Mouse (Mus musculus): ENCODE results near the gene Tmem86a.
"Not testable (repeated sequence)": the region's sequence is repeated elsewhere in the genome, so short reads cannot be mapped to it uniquely, and the experiment has no call there.

The Tmem86a gene

GRCm38 (mm10) chr7:47050366-47050765 is at the start of gene Tmem86a:
Tmem86a (plus strand) TSS chr7:47050601.
- DNase-seq (ENCODE audit: low spot score): peak; percentile 73

GRCm38 (mm10) chr7:47000644-47000983 is 49.8 kb upstream of the Tmem86a start:
- DNase-seq (ENCODE audit: low spot score): no peak

GRCm38 (mm10) chr7:47001125-47001899 is 49.1 kb upstream of the Tmem86a start:
- DNase-seq (ENCODE audit: low spot score): no peak

- DNase-seq (ENCODE audit: low spot score): no peak
Observed at GRCm38 (mm10) chr7:47001900-47002275, 48.5 kb upstream of the Tmem86a start.

- no peak for DNase-seq (ENCODE audit: low spot score)
Observed at GRCm38 (mm10) chr7:47003411-47004115, 46.8 kb upstream of the Tmem86a start.

GRCm38 (mm10) chr7:47007109-47007780 is 43.2 kb upstream of the Tmem86a start:
- no peak for DNase-seq (ENCODE audit: low spot score)

GRCm38 (mm10) chr7:47007818-47008167 is 42.6 kb upstream of the Tmem86a start:
- DNase-seq (ENCODE audit: low spot score): no peak

GRCm38 (mm10) chr7:47008168-47008993 is 42.0 kb upstream of the Tmem86a start, which contains the start of gene Spty2d1:
Spty2d1 (minus strand) TSS chr7:47008411.
- peak; percentile 94 for DNase-seq (ENCODE audit: low spot score)

- DNase-seq (ENCODE audit: low spot score): no peak
Observed at GRCm38 (mm10) chr7:47013131-47013767, 37.2 kb upstream of the Tmem86a start.

GRCm38 (mm10) chr7:47014564-47015389 is 35.6 kb upstream of the Tmem86a start:
- no peak for DNase-seq (ENCODE audit: low spot score)

- DNase-seq (ENCODE audit: low spot score): peak; percentile 39
Observed at GRCm38 (mm10) chr7:47015390-47016065, 34.9 kb upstream of the Tmem86a start.

GRCm38 (mm10) chr7:47016602-47017001 is 33.8 kb upstream of the Tmem86a start:
- no peak for DNase-seq (ENCODE audit: low spot score)

- DNase-seq (ENCODE audit: low spot score): no peak
Observed at GRCm38 (mm10) chr7:47017146-47017545, 33.3 kb upstream of the Tmem86a start.

GRCm38 (mm10) chr7:47019641-47020040 is 30.8 kb upstream of the Tmem86a start:
- no peak for DNase-seq (ENCODE audit: low spot score)

GRCm38 (mm10) chr7:47020956-47021355 is 29.4 kb upstream of the Tmem86a start:
- no peak for DNase-seq (ENCODE audit: low spot score)

- DNase-seq (ENCODE audit: low spot score): no peak
Observed at GRCm38 (mm10) chr7:47022482-47022881, 27.9 kb upstream of the Tmem86a start.

GRCm38 (mm10) chr7:47023530-47023929 is 26.9 kb upstream of the Tmem86a start:
- DNase-seq (ENCODE audit: low spot score): peak; percentile 53

GRCm38 (mm10) chr7:47024454-47024853 is 25.9 kb upstream of the Tmem86a start:
- no peak for DNase-seq (ENCODE audit: low spot score)

GRCm38 (mm10) chr7:47025429-47025828 is 25.0 kb upstream of the Tmem86a start:
- DNase-seq (ENCODE audit: low spot score): no peak

GRCm38 (mm10) chr7:47026899-47027298 is 23.5 kb upstream of the Tmem86a start:
- DNase-seq (ENCODE audit: low spot score): not testable (repeated sequence)

All from urinary bladder, postnatal 10 days (tissue).